Mouse (Mus musculus): ENCODE data around the gene Pik3r6. TPM values are rescaled to one million over a fixed set of nuclear protein-coding genes. Genes with fewer than 3 reads are reported as not detected.

Pik3r6 gene
- polyA plus RNA-seq, 1 experiment = 7.0 TPM

DNA sequence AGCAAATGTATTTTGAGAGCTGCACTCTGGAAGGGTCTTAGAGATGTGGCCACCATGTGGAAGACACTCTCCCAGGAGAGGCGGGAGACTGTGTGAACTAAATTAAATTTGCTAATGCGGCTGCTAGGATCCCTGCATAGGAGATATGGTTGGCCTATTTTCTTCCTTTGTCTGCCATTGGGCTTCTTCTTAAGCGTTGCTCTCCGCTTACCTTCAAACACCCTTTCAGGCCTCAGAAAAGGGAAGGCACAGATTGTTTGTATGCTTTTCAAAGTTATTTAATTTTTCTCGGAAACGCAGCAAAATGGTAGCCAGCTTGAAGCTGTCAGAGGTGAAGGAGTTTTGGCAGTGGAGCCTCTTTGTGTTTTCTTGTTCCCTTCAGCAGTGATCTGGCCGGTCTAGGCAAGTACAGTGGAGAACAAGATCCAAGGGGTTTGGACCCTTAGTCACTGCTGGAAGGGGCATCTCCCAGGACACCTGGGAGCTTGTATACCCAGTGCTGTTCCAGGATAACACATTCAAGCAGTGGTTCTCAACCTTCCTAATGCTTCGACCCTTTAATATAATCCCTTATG is 81.2 kb downstream of the Pik3r6 start:
- DNase-seq (ENCODE audit: low read depth) = no peak

DNA sequence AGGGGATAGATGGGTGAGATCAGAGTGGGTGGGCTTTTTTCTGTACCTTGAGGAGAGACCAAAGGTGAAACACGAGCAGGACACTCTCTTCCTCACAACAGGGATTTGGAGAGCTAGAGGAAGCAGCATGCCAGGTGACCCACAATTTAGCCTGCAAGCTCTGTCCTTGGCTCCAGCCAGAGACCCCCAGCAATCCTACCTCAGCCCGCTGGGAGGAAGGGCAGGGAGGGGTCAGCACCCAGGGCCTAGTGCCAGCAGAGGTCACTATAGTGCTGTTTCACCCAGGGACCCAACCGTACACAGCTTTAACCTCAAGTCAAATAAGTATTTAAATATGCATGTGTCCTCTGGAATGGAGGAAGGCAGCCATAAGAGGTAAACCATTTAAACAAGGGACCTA is 83.1 kb downstream of the Pik3r6 start:
- no peak for DNase-seq (ENCODE audit: low read depth)

DNA sequence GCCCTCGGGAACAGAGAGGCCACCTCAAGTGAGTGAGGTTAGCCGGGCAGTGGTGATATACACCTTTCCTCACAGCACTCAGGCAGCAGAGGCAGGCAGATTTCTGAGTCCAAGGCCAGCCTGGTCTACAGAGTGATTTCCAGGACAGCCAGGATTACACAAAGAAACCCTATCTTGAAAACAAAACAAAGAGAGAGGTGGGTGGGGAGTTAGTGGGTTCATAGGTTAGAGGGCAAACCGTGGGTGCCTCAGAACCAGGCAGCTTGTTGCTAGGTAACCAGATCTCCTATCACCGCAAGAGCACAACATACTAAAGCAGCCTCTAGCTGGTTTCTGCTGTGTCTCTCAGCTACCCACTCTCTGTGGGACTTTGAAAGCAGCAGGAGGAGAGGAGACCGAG is 83.9 kb downstream of the Pik3r6 start, which contains the start of gene Ccdc42:
Ccdc42 (plus strand) TSS at position 301 of the 400 bp plus-strand sequence.
- DNase-seq (ENCODE audit: low read depth) = no peak

DNA sequence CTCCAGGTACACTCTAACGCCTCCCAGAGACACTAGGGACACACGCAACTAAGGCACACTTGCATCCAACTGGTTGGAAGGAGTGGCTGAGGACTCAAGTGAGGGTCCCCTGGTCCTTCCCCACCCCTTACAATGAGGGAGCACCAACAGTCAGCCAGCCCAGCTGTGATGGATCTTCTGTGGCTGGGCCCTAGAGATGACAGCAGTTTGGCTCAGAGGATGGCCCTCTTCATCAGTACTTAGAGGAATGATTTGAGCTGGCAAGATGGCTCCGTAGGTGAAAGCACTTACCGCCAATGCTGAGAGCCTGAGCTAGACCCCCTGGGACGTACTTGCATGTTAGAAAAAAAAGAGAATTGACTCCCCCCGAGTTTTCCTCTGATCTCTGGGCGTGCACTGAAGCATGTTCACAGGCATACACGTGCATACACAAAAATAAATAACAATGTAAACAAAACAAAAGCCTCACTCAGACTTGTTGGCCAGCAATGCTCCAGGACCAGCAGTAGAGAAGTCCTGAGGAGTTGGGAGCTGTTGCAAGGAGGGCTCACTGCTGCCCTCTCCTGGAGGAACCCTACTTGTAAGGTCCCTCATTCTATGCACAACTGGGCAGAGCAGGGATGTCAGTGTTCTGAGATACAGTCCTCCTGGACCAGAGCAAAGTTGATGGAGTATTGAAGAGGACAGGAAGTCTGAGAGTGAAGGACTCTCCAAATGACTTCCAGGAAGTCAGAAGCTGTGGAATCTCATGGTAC is 86.4 kb downstream of the Pik3r6 start:
- DNase-seq (ENCODE audit: low read depth) = no peak

DNA sequence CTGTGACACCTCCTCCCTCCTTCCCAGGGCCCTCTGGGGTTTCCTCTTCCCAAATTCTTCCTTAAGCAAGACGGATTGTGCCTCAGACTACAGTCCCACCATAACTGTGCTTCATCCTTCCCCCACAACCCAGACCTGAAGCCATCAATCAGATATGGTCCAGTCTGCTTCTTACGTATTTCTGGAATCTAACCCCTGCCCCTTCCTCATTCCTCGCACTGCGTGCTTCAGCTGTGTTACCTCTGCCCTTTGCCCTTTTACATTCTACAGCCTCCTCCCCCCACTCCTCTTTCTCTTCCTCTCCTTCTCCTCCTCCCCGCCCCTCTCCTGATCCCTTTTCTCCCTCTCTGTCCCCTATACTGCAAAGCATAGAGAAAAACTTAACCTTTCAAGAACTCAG is 88.9 kb downstream of the Pik3r6 start:
- DNase-seq (ENCODE audit: low read depth) = no peak

DNA sequence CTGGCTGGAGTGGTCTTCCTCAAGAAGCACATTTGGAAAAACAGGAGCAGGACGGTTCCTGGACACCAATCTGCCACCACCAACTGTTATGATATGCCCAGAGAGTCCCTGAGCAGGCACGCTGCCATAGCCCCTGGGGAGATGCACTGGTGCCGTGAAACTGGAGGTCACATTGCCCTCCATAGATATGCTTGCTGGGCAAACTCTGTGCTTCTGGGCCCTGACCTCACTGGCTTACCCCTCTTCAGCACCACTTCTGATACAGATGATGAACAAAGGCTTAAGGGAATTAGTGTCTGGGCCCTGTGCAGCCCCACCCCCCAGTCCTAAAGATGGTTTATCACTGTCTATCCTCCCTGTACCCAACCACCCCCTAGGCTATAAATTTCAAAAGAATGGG is 90.4 kb downstream of the Pik3r6 start:
- DNase-seq (ENCODE audit: low read depth) = no peak

DNA sequence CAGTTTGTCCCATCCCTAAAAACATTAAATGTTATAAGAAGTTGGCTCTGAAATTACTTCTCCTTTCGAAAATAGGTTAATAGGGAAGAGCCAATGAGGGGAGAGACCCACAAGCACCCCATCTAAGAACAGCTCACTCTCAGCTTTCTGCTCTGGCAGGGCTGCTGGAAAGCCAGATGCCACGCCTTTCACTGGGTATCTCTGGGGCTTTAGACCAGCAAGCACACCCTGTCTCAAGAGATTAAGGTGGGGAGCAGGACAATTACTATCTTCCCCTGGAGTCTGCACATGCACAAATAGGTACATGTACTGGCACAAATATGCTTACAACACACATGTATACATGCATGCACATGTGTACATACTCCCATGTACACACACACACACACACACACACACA is 95.1 kb downstream of the Pik3r6 start:
- DNase-seq (ENCODE audit: low read depth) = no peak

DNA sequence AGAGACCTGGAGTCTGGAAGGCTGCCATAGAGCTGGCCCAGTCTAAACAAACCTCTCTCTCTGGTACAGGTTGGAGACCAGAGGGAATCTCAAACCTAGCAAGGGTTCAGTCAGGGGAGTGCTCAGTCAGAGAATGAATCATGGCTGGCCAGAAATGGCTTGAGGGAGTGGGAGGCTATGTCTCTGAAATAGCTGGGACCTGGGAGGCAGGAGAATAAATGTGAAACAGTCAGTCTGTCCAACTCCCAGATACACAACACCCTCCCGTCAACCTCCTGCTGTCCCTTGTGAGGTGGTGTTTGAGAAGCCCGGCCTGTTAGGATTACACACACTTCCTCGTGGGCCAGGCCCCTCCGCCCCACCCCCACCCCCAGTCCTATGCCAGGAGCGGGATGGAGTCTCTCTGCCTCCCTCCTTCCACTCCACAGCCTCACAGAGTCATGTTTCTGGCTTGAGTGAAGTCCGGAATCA is 97.8 kb downstream of the Pik3r6 start:
- no peak for DNase-seq (ENCODE audit: low read depth)

DNA sequence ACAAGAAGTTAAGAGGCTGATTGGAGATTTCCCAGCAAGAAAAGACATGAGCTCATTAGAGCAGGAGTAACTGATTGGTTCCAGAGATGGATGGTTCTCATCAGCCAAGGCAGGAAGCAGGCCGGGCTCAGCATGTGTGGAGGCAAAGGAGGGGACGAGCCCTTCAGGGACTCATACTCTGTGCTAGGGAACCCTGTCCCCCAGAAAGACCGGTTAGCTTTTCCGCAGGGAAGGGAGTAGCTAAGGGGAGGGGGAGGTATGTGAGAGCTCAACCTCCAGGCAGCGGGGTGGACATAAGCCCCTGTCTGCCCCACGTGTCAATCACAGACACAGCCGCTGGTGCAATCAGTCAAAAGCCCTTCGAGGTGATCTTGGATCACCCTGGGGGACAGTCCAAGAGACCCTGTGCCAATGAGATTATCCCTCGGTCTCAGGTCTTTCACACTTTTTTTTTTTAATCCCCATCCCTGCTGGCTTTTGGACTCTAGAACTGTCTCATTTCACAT is 98.7 kb downstream of the Pik3r6 start:
- no peak for DNase-seq (ENCODE audit: low read depth)

Other genes starting within 250 kb of the Pik3r6 start
- 23.0 and 39.6 TPM in 2 replicates for gene Ntn1, start 102.2 kb upstream of the Pik3r6 start, polyA plus RNA-seq (2012; rRNA removed)
- 3.5 and 3.7 TPM in 2 replicates for gene Pik3r5, start 70.9 kb upstream of the Pik3r6 start, polyA plus RNA-seq (2012; rRNA removed)
- gene Mfsd6l, start 53.2 kb downstream of the Pik3r6 start, polyA plus RNA-seq (2012; rRNA removed) = 5.3 and 6.2 TPM in 2 replicates
- gene Ccdc42, start 84.0 kb downstream of the Pik3r6 start, polyA plus RNA-seq (2012; rRNA removed) = 0.09 and 0.28 TPM in 2 replicates
- 25.0 and 41.5 TPM in 2 replicates for gene Myh10, start 188.5 kb downstream of the Pik3r6 start, polyA plus RNA-seq (2012; rRNA removed)

All from gonadal fat pad, adult 2 months (tissue).